Mouse (Mus musculus): ENCODE measurements around the gene Fhl1. TPM values are rescaled to one million over a fixed set of nuclear protein-coding genes. Genes with fewer than 3 reads are reported as not detected.

Gene Fhl1
- polyA plus RNA-seq, 1 experiment from 2014 or later: 80.1 TPM

DNA sequence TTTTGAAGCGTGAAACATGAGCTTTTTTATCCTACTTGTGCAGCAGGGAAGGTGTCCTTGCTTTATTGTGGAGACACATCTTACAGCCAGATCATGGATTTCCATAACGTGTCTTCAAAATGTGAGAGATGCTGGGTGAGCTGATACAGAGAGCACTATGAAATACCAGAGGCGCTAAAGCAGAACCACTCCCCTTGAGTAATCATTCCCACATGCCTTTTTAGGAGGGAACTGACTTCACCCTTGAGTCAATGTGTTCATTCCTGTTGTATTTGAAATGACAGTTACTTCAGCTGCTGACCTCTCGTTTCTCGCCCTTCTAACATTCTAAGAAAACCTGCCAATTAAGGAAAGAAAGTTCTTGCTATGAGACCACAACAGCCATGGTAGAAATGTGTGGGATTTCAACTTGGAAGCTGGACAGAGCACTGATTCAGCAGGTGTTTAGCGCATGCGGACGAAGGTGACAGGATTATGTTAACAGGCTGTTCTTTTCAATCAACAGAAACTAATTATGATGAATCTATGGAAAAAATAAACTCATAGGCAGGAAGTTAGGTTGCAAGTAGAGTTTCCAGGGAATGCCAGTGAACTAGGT, 27.5 kb upstream of the Fhl1 start:
- H3K4me3 ChIP-seq (ENCODE audit: low read depth, low read length): no peak overlapping the region
- no peak overlapping the region for H3K9ac ChIP-seq (ENCODE audit: low read length)
- DNase-seq (ENCODE audit: low spot score): no peak
- H3K36me3 ChIP-seq (ENCODE audit: control insufficient read depth, insufficient read depth, low read length): no peaks in the 10 kb centered on the region
- H3K27me3 ChIP-seq (ENCODE audit: control insufficient read depth, insufficient read depth, low read length): no peaks in the 10 kb centered on the region
- no peak overlapping the region for H3K27ac ChIP-seq (ENCODE audit: low read depth, low read length)
- no peak for ATAC-seq (replicated peaks; ENCODE audit: low FRiP score)
- H3K9me3 ChIP-seq (ENCODE audit: control insufficient read depth, low read length): no peaks in the 10 kb centered on the region
- H3K4me1 ChIP-seq (replicated peaks; ENCODE audit: control insufficient read depth, insufficient read depth, low read length): no peaks in the 10 kb centered on the region
- no peak overlapping the region for H3K4me2 ChIP-seq (ENCODE audit: low read depth, low read length, severe bottlenecking)
- 81% methylated on average over 8 of the region's 8 CpGs for WGBS

DNA sequence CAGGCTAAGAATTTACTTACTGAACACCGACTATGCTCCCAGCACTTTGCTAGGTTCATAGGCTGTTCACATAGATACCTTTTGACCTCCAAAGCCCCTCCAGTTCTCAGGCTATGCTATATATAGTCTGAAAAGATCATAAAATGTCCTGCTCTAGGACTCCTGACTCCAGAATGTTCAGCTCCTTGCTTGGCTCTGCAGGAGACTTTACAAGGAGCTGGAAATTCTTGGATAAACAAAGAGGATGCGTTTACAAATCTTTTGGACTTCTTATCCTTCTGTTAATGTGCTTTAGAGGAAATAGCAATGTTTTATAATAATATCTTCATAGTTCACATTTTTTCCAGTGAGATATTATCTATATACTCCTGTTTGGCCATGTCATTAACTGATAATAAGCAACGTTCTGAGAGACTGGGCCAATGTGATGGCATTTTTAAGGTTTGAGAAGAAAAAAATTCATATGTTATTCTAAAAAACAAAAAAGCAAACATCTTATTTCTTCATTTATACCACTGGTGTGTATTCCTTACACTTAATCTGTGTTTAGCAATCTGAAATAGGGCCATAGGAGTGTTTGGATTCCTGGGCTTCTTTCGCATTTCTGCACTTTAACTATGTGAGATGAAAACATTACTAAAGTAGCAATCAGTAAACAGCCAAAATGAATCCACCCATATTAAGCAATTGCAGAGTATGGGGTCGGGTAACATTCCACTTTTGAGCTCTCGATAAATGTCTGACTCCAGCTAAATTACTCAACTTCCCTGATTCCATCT, 22.8 kb upstream of the Fhl1 start:
- H3K4me1 ChIP-seq (replicated peaks; ENCODE audit: control insufficient read depth, insufficient read depth, low read length): no peaks in the 10 kb centered on the region
- ATAC-seq (replicated peaks; ENCODE audit: low FRiP score): no peak
- no peak overlapping the region for H3K27ac ChIP-seq (ENCODE audit: low read depth, low read length)
- no peaks in the 10 kb centered on the region for H3K36me3 ChIP-seq (ENCODE audit: control insufficient read depth, insufficient read depth, low read length)
- no peak overlapping the region for H3K4me3 ChIP-seq (ENCODE audit: low read depth, low read length)
- DNase-seq (ENCODE audit: low spot score): no peak
- H3K4me2 ChIP-seq (ENCODE audit: low read depth, low read length, severe bottlenecking): no peak overlapping the region
- no peaks in the 10 kb centered on the region for H3K9me3 ChIP-seq (ENCODE audit: control insufficient read depth, low read length)
- 89% methylated on average over 6 of the region's 6 CpGs for WGBS
- no peaks in the 10 kb centered on the region for H3K27me3 ChIP-seq (ENCODE audit: control insufficient read depth, insufficient read depth, low read length)
- H3K9ac ChIP-seq (ENCODE audit: low read length): no peak overlapping the region

DNA sequence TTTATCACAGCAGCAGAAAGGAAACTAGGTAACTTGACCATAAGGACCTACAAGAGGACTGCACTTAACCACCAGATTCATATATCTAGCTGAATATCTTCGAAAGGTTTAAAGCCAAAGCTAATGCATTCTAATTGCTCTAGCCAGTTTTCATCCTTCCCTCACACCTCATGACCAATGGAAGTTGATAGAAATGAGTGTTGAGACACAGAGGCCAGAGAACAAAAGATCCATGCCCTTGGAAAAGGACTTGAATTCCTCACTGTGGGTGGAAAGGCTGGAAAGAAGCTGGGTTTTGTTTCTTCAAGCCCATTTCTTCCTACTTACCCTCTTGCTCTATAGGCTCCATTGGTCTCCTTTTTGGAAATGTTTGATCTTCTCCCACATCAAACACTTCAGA, 21.1 kb upstream of the Fhl1 start:
- Histone ChIP-seq H3K4me3 (ENCODE audit: low read depth, low read length) (no peak overlapping the region), H3K36me3 (ENCODE audit: control insufficient read depth, insufficient read depth, low read length) (no peaks in the 10 kb centered on the region), H3K4me1 (replicated peaks; ENCODE audit: control insufficient read depth, insufficient read depth, low read length) (no peaks in the 10 kb centered on the region), H3K27ac (ENCODE audit: low read depth, low read length) (no peak overlapping the region), H3K4me2 (ENCODE audit: low read depth, low read length, severe bottlenecking) (no peak overlapping the region), H3K9ac (ENCODE audit: low read length) (no peak overlapping the region), H3K9me3 (ENCODE audit: control insufficient read depth, low read length) (no peaks in the 10 kb centered on the region), H3K27me3 (ENCODE audit: control insufficient read depth, insufficient read depth, low read length) (no peaks in the 10 kb centered on the region)
- 97% methylated on average over 1 of the region's 1 CpGs for WGBS
- ATAC-seq (replicated peaks; ENCODE audit: low FRiP score) (no peak), DNase-seq (ENCODE audit: low spot score) (no peak)

DNA sequence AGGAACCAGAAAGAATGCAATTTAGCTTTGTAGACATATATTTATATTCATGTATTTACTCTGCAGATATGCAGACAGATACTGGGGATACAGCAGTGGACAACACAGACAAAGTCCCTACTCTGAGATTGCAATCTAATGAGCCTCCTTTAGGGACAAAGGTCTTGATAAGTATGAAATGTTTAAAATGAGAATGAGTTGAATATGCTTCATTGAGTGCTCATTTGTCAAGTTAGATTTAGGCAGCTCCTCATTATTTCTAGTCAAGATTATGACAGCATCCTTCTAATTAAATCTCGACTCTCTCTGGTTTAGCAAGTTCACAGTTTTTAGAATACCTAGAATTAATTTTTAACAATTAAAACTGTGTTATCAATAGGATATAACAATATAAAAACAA, 18.9 kb upstream of the Fhl1 start:
- 74% methylated on average over 1 of the region's 1 CpGs for WGBS
- Histone ChIP-seq H3K4me3 (ENCODE audit: low read depth, low read length) (no peak overlapping the region), H3K4me1 (replicated peaks; ENCODE audit: control insufficient read depth, insufficient read depth, low read length) (no peaks in the 10 kb centered on the region), H3K9ac (ENCODE audit: low read length) (no peak overlapping the region), H3K4me2 (ENCODE audit: low read depth, low read length, severe bottlenecking) (no peak overlapping the region), H3K27me3 (ENCODE audit: control insufficient read depth, insufficient read depth, low read length) (no peaks in the 10 kb centered on the region), H3K9me3 (ENCODE audit: control insufficient read depth, low read length) (no peaks in the 10 kb centered on the region), H3K36me3 (ENCODE audit: control insufficient read depth, insufficient read depth, low read length) (no peaks in the 10 kb centered on the region), H3K27ac (ENCODE audit: low read depth, low read length) (no peak overlapping the region)
- ATAC-seq (replicated peaks; ENCODE audit: low FRiP score) (no peak), DNase-seq (ENCODE audit: low spot score) (no peak)

DNA sequence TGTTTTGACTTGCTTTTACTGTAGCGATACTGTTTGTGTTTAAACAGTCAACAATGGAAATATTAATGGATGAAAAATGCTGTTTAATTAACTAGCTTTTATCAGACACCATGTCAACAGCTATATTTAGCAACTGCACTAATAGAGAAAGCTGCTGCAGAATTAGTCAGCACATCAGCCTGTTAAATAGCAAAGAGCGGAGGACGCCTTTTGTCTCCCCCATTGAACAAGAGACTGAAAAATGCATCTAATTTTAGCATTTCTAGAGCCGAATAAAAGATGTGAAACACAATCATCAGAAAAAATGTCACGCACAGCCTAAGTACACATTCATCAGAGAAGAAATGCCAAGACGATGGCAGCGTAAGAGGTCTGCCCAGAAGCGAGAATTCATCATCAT, 9.0 kb upstream of the Fhl1 start:
- Histone ChIP-seq H3K4me3 (ENCODE audit: low read depth, low read length) (no peak overlapping the region), H3K36me3 (ENCODE audit: control insufficient read depth, insufficient read depth, low read length) (no peaks in the 10 kb centered on the region), H3K4me2 (ENCODE audit: low read depth, low read length, severe bottlenecking) (no peak overlapping the region), H3K27me3 (ENCODE audit: control insufficient read depth, insufficient read depth, low read length) (no peaks in the 10 kb centered on the region), H3K9ac (ENCODE audit: low read length) (no peak overlapping the region), H3K9me3 (ENCODE audit: control insufficient read depth, low read length) (no peaks in the 10 kb centered on the region), H3K27ac (ENCODE audit: low read depth, low read length) (no peak overlapping the region), H3K4me1 (replicated peaks; ENCODE audit: control insufficient read depth, insufficient read depth, low read length) (no peaks in the 10 kb centered on the region)
- ATAC-seq (replicated peaks; ENCODE audit: low FRiP score) (no peak), DNase-seq (ENCODE audit: low spot score) (no peak)
- 67% methylated on average over 8 of the region's 8 CpGs for WGBS

DNA sequence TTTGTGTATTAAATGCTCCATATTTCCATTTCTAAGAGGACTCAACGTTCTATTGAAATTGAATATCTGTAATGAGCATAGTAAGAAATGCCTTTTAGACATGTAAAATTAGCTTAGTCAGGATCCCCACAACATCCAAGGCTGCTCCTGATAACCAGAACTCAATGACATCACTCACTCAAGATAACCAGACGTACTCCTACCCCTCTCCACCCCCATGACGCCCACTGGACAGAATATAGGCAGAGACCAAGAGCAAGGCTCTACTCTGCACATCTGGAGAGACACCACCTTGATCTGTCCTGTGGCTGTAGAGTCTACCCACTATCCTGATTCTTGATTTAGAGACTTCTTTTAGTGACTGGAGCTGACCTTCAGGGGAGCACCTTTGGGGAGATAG, 3.1 kb upstream of the Fhl1 start:
- Histone ChIP-seq H3K27me3 (ENCODE audit: control insufficient read depth, insufficient read depth, low read length) (no peaks in the 10 kb centered on the region), H3K9me3 (ENCODE audit: control insufficient read depth, low read length) (no peaks in the 10 kb centered on the region), H3K4me1 (replicated peaks; ENCODE audit: control insufficient read depth, insufficient read depth, low read length) (no peaks in the 10 kb centered on the region), H3K27ac (ENCODE audit: low read depth, low read length) (no peak overlapping the region), H3K4me2 (ENCODE audit: low read depth, low read length, severe bottlenecking) (no peak overlapping the region), H3K4me3 (ENCODE audit: low read depth, low read length) (no peak overlapping the region), H3K9ac (ENCODE audit: low read length) (no peak overlapping the region), H3K36me3 (ENCODE audit: control insufficient read depth, insufficient read depth, low read length) (no peaks in the 10 kb centered on the region)
- DNase-seq (ENCODE audit: low spot score) (no peak), ATAC-seq (replicated peaks; ENCODE audit: low FRiP score) (no peak)
- WGBS: 77% methylated on average over 3 of the region's 3 CpGs

DNA sequence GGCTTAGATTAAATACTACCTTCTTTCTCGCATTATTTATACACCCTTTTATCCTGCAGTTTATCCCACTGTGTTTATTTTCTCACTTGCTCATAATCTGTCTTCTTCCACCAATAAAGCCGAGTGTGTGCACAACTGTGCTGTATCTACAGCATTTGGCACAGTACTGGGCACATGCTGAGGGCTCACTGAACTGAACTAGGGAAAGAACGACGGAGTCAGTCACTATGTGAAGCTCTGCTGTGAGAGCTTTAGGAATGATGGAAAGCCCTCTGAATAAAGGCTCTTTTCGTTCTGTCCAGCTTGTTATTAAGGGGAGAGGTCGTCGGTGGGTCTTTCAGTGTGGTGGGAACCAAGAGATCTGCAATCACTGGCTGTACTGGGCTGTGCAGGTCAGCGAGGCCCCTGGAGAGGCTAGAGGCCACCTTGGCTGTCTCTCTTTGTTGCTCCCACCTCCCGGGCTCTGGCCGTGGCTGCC, 720 bp upstream of the Fhl1 start:
- DNase-seq (ENCODE audit: low spot score): no peak
- Histone ChIP-seq H3K4me3 (ENCODE audit: low read depth, low read length) (peak overlapping the region; percentile 48), H3K9me3 (ENCODE audit: control insufficient read depth, low read length) (no peaks in the 10 kb centered on the region), H3K27me3 (ENCODE audit: control insufficient read depth, insufficient read depth, low read length) (no peaks in the 10 kb centered on the region), H3K4me2 (ENCODE audit: low read depth, low read length, severe bottlenecking) (peak overlapping the region; percentile 55), H3K36me3 (ENCODE audit: control insufficient read depth, insufficient read depth, low read length) (no peaks in the 10 kb centered on the region), H3K4me1 (replicated peaks; ENCODE audit: control insufficient read depth, insufficient read depth, low read length) (no peaks in the 10 kb centered on the region), H3K27ac (ENCODE audit: low read depth, low read length) (0 out of 2 replicates have a peak overlapping the region, but pooled peaks have one; percentile 50), H3K9ac (ENCODE audit: low read length) (peak overlapping the region; percentile 65)
- peak; percentile 45 for ATAC-seq (replicated peaks; ENCODE audit: low FRiP score)
- WGBS: 22% methylated on average over 7 of the region's 10 CpGs

DNA sequence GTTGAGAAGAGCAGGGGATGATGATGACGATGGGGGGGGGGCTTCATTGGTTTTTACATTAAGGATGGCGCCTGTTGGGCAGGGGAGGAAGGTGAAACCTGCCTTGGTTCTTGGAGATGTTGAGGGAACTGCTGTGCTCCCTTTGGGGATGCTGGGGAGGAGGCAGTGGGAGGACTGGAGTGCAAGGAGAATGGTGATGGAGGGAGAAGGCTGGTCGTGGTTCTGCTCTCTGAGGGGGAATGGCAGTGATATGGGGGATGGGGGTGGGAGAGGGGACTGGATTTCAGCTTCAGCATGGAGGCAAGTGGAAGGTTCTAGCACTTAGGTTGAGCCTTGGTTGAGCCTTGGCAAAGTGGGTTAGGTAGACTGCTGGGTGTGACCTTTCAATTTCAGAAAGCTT, 814 bp downstream of the Fhl1 start:
- WGBS: 12% methylated on average over 3 of the region's 3 CpGs
- H3K9ac ChIP-seq (ENCODE audit: low read length): peak overlapping the region; percentile 65
- H3K27me3 ChIP-seq (ENCODE audit: control insufficient read depth, insufficient read depth, low read length): no peaks in the 10 kb centered on the region
- DNase-seq (ENCODE audit: low spot score) (no peak), ATAC-seq (replicated peaks; ENCODE audit: low FRiP score) (no peak)
- H3K9me3 ChIP-seq (ENCODE audit: control insufficient read depth, low read length): no peaks in the 10 kb centered on the region
- H3K36me3 ChIP-seq (ENCODE audit: control insufficient read depth, insufficient read depth, low read length): no peaks in the 10 kb centered on the region
- H3K4me2 ChIP-seq (ENCODE audit: low read depth, low read length, severe bottlenecking): peak overlapping the region; percentile 55
- H3K4me3 ChIP-seq (ENCODE audit: low read depth, low read length): peak overlapping the region; percentile 48
- H3K27ac ChIP-seq (ENCODE audit: low read depth, low read length): no peak overlapping the region
- H3K4me1 ChIP-seq (replicated peaks; ENCODE audit: control insufficient read depth, insufficient read depth, low read length): 0 out of 2 replicates have a peak, but pooled peaks cover 2% of the 10 kb centered on the region

DNA sequence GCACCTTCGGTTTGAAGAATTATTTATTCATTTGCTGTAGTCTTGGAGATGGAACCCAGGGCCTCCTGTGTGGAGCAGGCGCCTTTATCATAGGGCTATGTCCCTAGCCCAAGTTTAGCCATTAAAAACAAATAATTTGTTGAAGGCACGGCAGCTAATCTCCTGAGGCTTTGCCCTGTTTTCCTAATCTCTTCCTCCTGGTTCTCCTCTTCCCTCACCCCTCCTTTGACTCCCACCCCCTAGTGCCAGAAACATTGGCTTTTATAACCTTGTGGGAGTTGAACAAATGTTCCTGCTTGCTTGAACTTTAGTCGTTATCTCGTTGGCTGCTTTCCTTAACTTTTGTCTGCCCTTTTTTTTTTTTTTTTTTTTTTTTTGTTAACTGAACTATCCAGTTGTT, 2.8 kb downstream of the Fhl1 start:
- Histone ChIP-seq H3K36me3 (ENCODE audit: control insufficient read depth, insufficient read depth, low read length) (no peaks in the 10 kb centered on the region), H3K4me3 (ENCODE audit: low read depth, low read length) (no peak overlapping the region), H3K27me3 (ENCODE audit: control insufficient read depth, insufficient read depth, low read length) (no peaks in the 10 kb centered on the region), H3K4me2 (ENCODE audit: low read depth, low read length, severe bottlenecking) (no peak overlapping the region), H3K27ac (ENCODE audit: low read depth, low read length) (no peak overlapping the region), H3K9ac (ENCODE audit: low read length) (no peak overlapping the region), H3K4me1 (replicated peaks; ENCODE audit: control insufficient read depth, insufficient read depth, low read length) (0 out of 2 replicates have a peak, but pooled peaks cover 2% of the 10 kb centered on the region), H3K9me3 (ENCODE audit: control insufficient read depth, low read length) (no peaks in the 10 kb centered on the region)
- DNase-seq (ENCODE audit: low spot score) (no peak), ATAC-seq (replicated peaks; ENCODE audit: low FRiP score) (no peak)
- 34% methylated on average over 5 of the region's 5 CpGs for WGBS

All from forebrain, embryonic 11.5 days (tissue).